Mouse (Mus musculus): ENCODE measurements around the gene Fastkd3. TPM values are rescaled to one million over a fixed set of nuclear protein-coding genes. Genes with fewer than 3 reads are reported as not detected.
"Not testable (repeated sequence)": the region's sequence is repeated elsewhere in the genome, so short reads cannot be mapped to it uniquely, and the experiment has no call there.

The Fastkd3 gene
- 8.4 and 9.2 TPM in 2 replicates for polyA plus RNA-seq (2015; fragmentation: Nextera tagmentation; extraction: Ambion mirVana)

DNA sequence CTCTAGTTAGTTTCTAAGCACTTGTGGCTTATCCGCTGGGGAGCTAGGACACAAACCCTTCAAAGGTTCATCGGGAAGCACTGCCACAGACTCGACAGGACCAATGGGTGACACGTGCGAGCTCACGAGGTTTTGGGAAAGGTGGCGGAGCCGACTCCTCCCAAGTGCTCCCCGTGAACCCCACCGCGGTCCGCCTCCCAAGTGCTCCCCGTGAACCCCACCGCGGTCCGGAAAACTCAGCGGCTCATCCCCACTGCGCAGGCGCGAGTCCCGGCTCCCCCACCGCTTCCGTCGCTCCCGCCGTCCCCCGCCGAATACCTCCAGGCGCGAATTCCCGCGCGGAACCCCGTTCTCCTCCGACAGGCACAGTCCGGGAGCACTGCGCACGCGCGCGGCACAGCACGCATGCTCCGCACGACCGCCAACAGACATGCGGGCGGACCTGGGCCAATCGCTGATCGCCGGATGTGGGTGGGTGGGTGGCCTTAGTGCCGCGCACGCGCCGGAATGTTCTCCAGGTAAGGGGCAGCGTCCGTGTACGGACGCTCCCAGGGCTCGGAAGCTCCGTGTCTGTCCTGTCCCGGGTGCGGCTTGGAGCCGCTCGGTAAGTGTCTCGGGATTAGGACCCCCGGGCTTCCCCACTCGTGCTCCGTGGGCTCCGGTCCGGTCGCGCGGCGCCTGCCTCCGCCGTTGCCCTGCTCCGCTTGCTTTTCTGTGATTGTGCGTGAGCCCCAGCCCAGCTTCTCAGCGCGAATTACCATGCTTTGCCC is at the start of gene Fastkd3, which contains the start of gene Mtrr:
Gene Fastkd3, plus strand, starts transcription at position 488 of the 770 bp plus-strand sequence.
Gene Mtrr, minus strand, starts transcription at position 403 of the 770 bp plus-strand sequence.
- H3K27ac ChIP-seq (ENCODE audit: low read depth) = peak within 1 kb of the TSS; percentile 83
- H3K9me3 ChIP-seq (ENCODE audit: low read length) = no peaks in the 10 kb centered on the region
- TF ChIP-seq EP300 (IDR thresholded peaks at IDR 0.05; ENCODE audit: low read depth) = no peak
- TF ChIP-seq CTCF (IDR thresholded peaks at IDR 0.05; ENCODE audit: low read depth) = no peak
- peaks cover 23% of the 10 kb centered on the region for H3K36me3 ChIP-seq (replicated peaks; ENCODE audit: insufficient read depth, low read length)
- H3K4me3 ChIP-seq (ENCODE audit: low read depth, low read length) = peak within 1 kb of the TSS; percentile 88
- DNase-seq (peak; percentile 96), ATAC-seq (peak; percentile 100)
- H3K4me2 ChIP-seq (ENCODE audit: low read depth, low read length) = peak within 1 kb of the TSS; percentile 94
- 1% methylated on average over 77 of the region's 81 CpGs for WGBS (ENCODE audit: insufficient replicate concordance)
- peak within 1 kb of the TSS; percentile 80 for H3K9ac ChIP-seq (replicated peaks)
- peaks cover 7% of the 10 kb centered on the region for H3K4me1 ChIP-seq (ENCODE audit: insufficient read depth)
- no peaks in the 10 kb centered on the region for H3K27me3 ChIP-seq (ENCODE audit: insufficient read depth, low read length)

- ATAC-seq; H3K27me3 ChIP-seq (ENCODE audit: insufficient read depth, low read length); H3K27ac ChIP-seq (ENCODE audit: low read depth); H3K9ac ChIP-seq (replicated peaks); H3K9me3 ChIP-seq (ENCODE audit: low read length); H3K4me1 ChIP-seq (ENCODE audit: insufficient read depth); H3K36me3 ChIP-seq (replicated peaks; ENCODE audit: insufficient read depth, low read length); H3K4me3 ChIP-seq (ENCODE audit: low read depth, low read length); H3K4me2 ChIP-seq (ENCODE audit: low read depth, low read length): not testable (repeated sequence)
- peak; percentile 52 for TF ChIP-seq CTCF (IDR thresholded peaks at IDR 0.05; ENCODE audit: low read depth)
- peak; percentile 25 for DNase-seq
- WGBS (ENCODE audit: insufficient replicate concordance) = 27% methylated on average over 4 of the region's 6 CpGs
Measured at GRCm38 (mm10) chr13:68553391-68553790, 28.6 kb upstream of the Fastkd3 start.

GRCm38 (mm10) chr13:68568110-68568509 is 13.9 kb upstream of the Fastkd3 start:
- H3K27me3 ChIP-seq (ENCODE audit: insufficient read depth, low read length) = no peaks in the 10 kb centered on the region
- ATAC-seq (no peak), DNase-seq (no peak)
- H3K4me1 ChIP-seq (ENCODE audit: insufficient read depth) = no peaks in the 10 kb centered on the region
- H3K4me3 ChIP-seq (ENCODE audit: low read depth, low read length) = no peak overlapping the region
- H3K9me3 ChIP-seq (ENCODE audit: low read length) = no peaks in the 10 kb centered on the region
- peaks cover 47% of the 10 kb centered on the region for H3K36me3 ChIP-seq (replicated peaks; ENCODE audit: insufficient read depth, low read length)
- TF ChIP-seq EP300 (IDR thresholded peaks at IDR 0.05; ENCODE audit: low read depth) (no peak), CTCF (IDR thresholded peaks at IDR 0.05; ENCODE audit: low read depth) (no peak)
- H3K27ac ChIP-seq (ENCODE audit: low read depth) = no peak overlapping the region
- no peak overlapping the region for H3K9ac ChIP-seq (replicated peaks)
- WGBS (ENCODE audit: insufficient replicate concordance) = 92% methylated on average over 9 of the region's 9 CpGs
- no peak overlapping the region for H3K4me2 ChIP-seq (ENCODE audit: low read depth, low read length)

DNA sequence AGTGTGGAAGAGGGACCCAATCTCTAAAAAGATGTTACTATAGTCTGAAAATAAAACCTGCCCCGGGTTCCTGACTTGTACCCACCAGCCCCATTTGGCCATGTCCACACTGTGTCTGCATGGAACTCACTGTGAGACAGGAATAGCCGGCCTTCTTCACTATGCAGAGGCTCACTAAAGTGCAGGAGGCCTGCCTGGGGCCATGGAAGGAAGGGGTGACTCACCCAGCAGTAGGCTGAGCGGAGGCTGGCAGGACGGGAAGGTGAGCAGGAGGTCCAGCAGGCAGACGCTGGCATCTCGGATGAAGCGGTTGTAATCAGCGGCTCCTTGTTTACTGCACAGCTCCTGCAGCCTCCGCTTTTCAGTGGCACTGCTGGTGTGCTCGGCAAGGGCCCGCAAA is 13.5 kb upstream of the Fastkd3 start:
- WGBS (ENCODE audit: insufficient replicate concordance) = 88% methylated on average over 11 of the region's 11 CpGs
- TF ChIP-seq EP300 (IDR thresholded peaks at IDR 0.05; ENCODE audit: low read depth) = no peak
- TF ChIP-seq CTCF (IDR thresholded peaks at IDR 0.05; ENCODE audit: low read depth) = no peak
- DNase-seq (no peak), ATAC-seq (no peak)
- Histone ChIP-seq H3K36me3 (replicated peaks; ENCODE audit: insufficient read depth, low read length) (peaks cover 43% of the 10 kb centered on the region), H3K9me3 (ENCODE audit: low read length) (no peaks in the 10 kb centered on the region), H3K4me3 (ENCODE audit: low read depth, low read length) (no peak overlapping the region), H3K4me1 (ENCODE audit: insufficient read depth) (no peaks in the 10 kb centered on the region), H3K27ac (ENCODE audit: low read depth) (no peak overlapping the region), H3K9ac (replicated peaks) (no peak overlapping the region), H3K4me2 (ENCODE audit: low read depth, low read length) (no peak overlapping the region), H3K27me3 (ENCODE audit: insufficient read depth, low read length) (no peaks in the 10 kb centered on the region)

DNA sequence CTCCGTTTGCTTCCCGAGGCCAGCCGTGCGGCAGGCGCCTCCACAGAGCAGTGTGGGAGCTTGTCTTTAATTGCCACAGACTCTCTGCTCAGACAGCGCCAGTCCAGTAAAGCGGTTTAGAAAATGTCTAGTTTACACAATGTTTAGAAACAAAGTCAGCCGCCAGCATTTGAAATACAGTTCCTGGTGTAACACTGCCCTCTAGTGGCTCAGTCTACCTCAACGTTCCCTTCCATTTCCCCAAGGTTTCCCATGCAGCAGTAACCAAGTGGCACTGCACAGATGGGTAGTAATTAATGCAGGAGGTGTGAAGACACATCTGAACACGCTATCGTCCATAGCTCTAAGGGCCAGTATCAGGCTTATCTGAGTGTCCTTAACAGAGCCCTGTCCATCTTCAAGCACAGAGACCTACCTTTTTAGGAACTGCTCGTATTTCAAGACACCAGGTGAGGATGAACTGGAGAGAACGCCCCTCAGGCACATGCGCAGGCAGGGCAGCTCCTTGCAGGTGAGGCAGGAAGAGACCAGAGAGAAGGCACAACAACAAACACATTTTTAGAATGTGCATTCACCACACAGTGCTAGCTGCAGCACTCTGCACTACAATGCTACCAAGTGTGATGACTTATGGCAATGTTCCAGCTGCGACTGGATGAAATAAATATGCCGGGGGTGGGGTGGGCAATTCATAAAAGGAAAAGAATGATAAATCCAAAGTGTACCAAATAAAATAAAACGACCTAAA is 12.3 kb upstream of the Fastkd3 start:
- peak; percentile 27; the same call in 1 of the 2 replicates for ATAC-seq
- no peak overlapping the region for H3K4me2 ChIP-seq (ENCODE audit: low read depth, low read length)

DNA sequence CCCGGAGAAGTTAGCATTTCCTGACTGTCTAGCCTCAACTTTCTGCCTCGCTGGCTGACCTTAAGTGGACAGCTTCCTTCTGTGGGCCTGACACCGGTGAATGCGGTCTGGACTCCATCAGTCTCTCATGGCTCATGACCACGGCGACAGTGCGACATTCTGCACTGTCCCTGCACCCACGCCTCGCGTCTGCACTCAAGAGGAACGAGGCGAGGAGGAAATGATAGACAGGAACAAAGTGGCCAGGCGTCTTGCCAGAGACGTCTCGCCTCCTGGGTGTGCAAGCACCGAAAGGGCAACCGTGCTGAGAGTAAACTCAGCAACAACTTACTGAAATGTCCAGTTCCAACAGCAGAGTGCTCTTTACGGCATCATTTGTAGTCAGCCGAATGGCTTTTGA is 9.8 kb upstream of the Fastkd3 start:
- no peak overlapping the region for H3K4me2 ChIP-seq (ENCODE audit: low read depth, low read length)
- no peak overlapping the region for H3K27ac ChIP-seq (ENCODE audit: low read depth)
- H3K9me3 ChIP-seq (ENCODE audit: low read length) = no peaks in the 10 kb centered on the region
- 80% methylated on average over 19 of the region's 19 CpGs for WGBS (ENCODE audit: insufficient replicate concordance)
- peaks cover 26% of the 10 kb centered on the region for H3K36me3 ChIP-seq (replicated peaks; ENCODE audit: insufficient read depth, low read length)
- no peak overlapping the region for H3K9ac ChIP-seq (replicated peaks)
- no peak for TF ChIP-seq EP300 (IDR thresholded peaks at IDR 0.05; ENCODE audit: low read depth)
- TF ChIP-seq CTCF (IDR thresholded peaks at IDR 0.05; ENCODE audit: low read depth) = no peak
- ATAC-seq = no peak
- no peak overlapping the region for H3K4me3 ChIP-seq (ENCODE audit: low read depth, low read length)
- H3K27me3 ChIP-seq (ENCODE audit: insufficient read depth, low read length) = no peaks in the 10 kb centered on the region
- no peaks in the 10 kb centered on the region for H3K4me1 ChIP-seq (ENCODE audit: insufficient read depth)
- no peak for DNase-seq

More for the DNA sequence above, 12.3 kb upstream of the Fastkd3 start:
- TF ChIP-seq CTCF (IDR thresholded peaks at IDR 0.05; ENCODE audit: low read depth) (peak; percentile 79), EP300 (IDR thresholded peaks at IDR 0.05; ENCODE audit: low read depth) (no peak)
- H3K27me3 ChIP-seq (ENCODE audit: insufficient read depth, low read length) = no peaks in the 10 kb centered on the region
- 67% methylated on average over 17 of the region's 17 CpGs for WGBS (ENCODE audit: insufficient replicate concordance)
- no peaks in the 10 kb centered on the region for H3K4me1 ChIP-seq (ENCODE audit: insufficient read depth)
- peak; percentile 45 for DNase-seq
- H3K4me3 ChIP-seq (ENCODE audit: low read depth, low read length) = no peak overlapping the region
- no peak overlapping the region for H3K9ac ChIP-seq (replicated peaks)
- no peak overlapping the region for H3K27ac ChIP-seq (ENCODE audit: low read depth)
- H3K9me3 ChIP-seq (ENCODE audit: low read length) = no peaks in the 10 kb centered on the region
- peaks cover 35% of the 10 kb centered on the region for H3K36me3 ChIP-seq (replicated peaks; ENCODE audit: insufficient read depth, low read length)
